Mouse (Mus musculus): ENCODE results near the gene Amdhd1. TPM values are rescaled to one million over a fixed set of nuclear protein-coding genes. Genes with fewer than 3 reads are reported as not detected.
A peak's percentile ranks its signal among the peaks of the same experiment; 100 is the strongest.

The Amdhd1 gene
- total RNA-seq, 2 experiments from 2014 or later, result 1.1 to 1.4 TPM

- DNase-seq, result peak; percentile 52
- intact Hi-C loops (cut with DNase I), result loop anchor here (10.0 kb wide), 2 partner anchors 100 to 440 kb away; partner anchors contain the start of gene Snrpf
Measured at GRCm38 (mm10) chr10:93485055-93485691, 54.7 kb downstream of the Amdhd1 start.

GRCm38 (mm10) chr10:93484511-93484910 is 55.3 kb downstream of the Amdhd1 start:
- no peak for DNase-seq
- intact Hi-C loops (cut with DNase I), result loop anchor here (10.0 kb wide), 2 partner anchors 100 to 440 kb away; partner anchors contain the start of gene Snrpf

Other genes with a start within 250 kb of the Amdhd1 start
- 10 to 100 TPM; 13.4 to 16.0 TPM for gene Elk3, start 228.9 kb downstream of the Amdhd1 start, total RNA-seq (2021)
- gene Lta4h, start 86.6 kb downstream of the Amdhd1 start, total RNA-seq (2021), result 10 to 100 TPM; 72.9 to 83.9 TPM
- under 1 TPM in 1 of 2 experiments, not detected in 1; 0.28 TPM for gene Hal, start 51.3 kb downstream of the Amdhd1 start, total RNA-seq (2021)
- not detected for gene Ccdc38, start 599 bp upstream of the Amdhd1 start, total RNA-seq (2021)
- 10 to 100 TPM; 16.5 to 17.1 TPM for gene Snrpf, start 49.7 kb upstream of the Amdhd1 start, total RNA-seq (2021)
- 1 to 10 TPM; 7.3 to 7.7 TPM for gene Ntn4, start 100.6 kb upstream of the Amdhd1 start, total RNA-seq (2021)

All from left cerebral cortex, postnatal 4 days (tissue).